Mouse (Mus musculus) C2C12 (cell line): ENCODE measurements around the gene Tnrc6c.

Experiments used
- CEBPB ChIP-seq: IDR thresholded peaks from one replicate; pipeline ENCODE4 v1.6.1; 2011; ENCODE audit warnings: low read depth, mild to moderate bottlenecking, control low read depth, moderate library complexity
- CTCF ChIP-seq: IDR thresholded peaks from one replicate; pipeline ENCODE4 v1.5.1; 2011; ENCODE audit not compliant: control insufficient read depth, insufficient read depth, insufficient read length
- MAX ChIP-seq: IDR thresholded peaks from one replicate; pipeline ENCODE4 v1.6.1; 2011; ENCODE audit warnings: mild to moderate bottlenecking, control low read depth

- no peak for TF ChIP-seq CTCF
- TF ChIP-seq MAX: no peak
- no peak for TF ChIP-seq CEBPB
Measured at GRCm38 (mm10) chr11:117803166-117803688, 149.1 kb downstream of the Tnrc6c start.
